Mouse (Mus musculus): ENCODE results near the gene Prrc2b.

DNA sequence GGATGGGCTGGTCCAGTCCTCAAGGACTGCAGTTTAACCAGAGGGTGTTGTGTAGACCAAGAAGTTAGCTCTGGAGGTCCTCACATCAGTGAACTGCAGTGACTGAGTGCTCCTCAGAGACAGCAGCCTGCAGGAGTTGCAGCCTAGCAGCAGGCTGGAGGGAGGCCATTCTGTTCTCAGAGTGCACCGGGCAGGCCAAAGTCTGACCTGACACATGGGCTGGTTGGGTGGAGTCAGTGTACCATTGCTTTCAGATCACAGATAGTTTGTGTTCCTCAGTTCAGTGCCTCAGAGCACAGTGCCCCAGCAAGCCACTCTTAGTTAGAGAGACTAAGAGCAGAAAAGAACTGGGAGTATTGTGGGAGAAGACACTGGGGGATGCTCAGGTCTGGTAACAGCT, 56.8 kb downstream of the Prrc2b start:
- no peak for TF ChIP-seq CTCF (IDR thresholded peaks at IDR 0.05; ENCODE audit: borderline replicate concordance, insufficient read depth, low read length)
- TF ChIP-seq POLR2A (IDR thresholded peaks at IDR 0.05; ENCODE audit: low read depth, low read length), result no peak

Measured in embryonic fibroblast, embryonic 13.5 days (primary cell).